Mouse (Mus musculus) midbrain, embryonic 12.5 days (tissue): Measurements from ENCODE around the gene Mpig6b. TPM values are rescaled to one million over a fixed set of nuclear protein-coding genes. Genes with fewer than 3 reads are reported as not detected.
A peak's percentile ranks its signal among the peaks of the same experiment; 100 is the strongest.

Experiments
- ATAC-seq: fragments of 200-750 bp; cut with Nextera tagmentation; 2 replicates; pipeline ENCODE4 v1.8.0; 2017; ENCODE audit warnings: low read depth, moderate TSS enrichment, moderate library complexity; ENCODE audit not compliant: low FRiP score
- H3K27ac ChIP-seq: fragments of 300-500 bp; sonication (generic); replicated peaks from 2 replicates; pipeline ENCODE4 v1.5.1; 2016; ENCODE audit warnings: mild to moderate bottlenecking
- H3K27me3 ChIP-seq: fragments of 300-500 bp; sonication (generic); 2 replicates; pipeline ENCODE4 v1.6.1; 2016; ENCODE audit warnings: mild to moderate bottlenecking
- H3K36me3 ChIP-seq: fragments of 300-500 bp; sonication (generic); 2 replicates; pipeline ENCODE4 v1.6.1; 2016
- H3K4me1 ChIP-seq: fragments of 300-500 bp; sonication (generic); 2 replicates; pipeline ENCODE4 v1.6.1; 2016
- H3K4me2 ChIP-seq: fragments of 300-500 bp; sonication (generic); replicated peaks from 2 replicates; pipeline ENCODE4 v1.6.1; 2016; ENCODE audit warnings: mild to moderate bottlenecking, moderate library complexity
- H3K4me3 ChIP-seq: fragments of 300-500 bp; sonication (generic); 2 replicates; pipeline ENCODE4 v1.5.1; 2016; ENCODE audit warnings: mild to moderate bottlenecking
- H3K9ac ChIP-seq: fragments of 300-500 bp; sonication (generic); replicated peaks from 2 replicates; pipeline ENCODE4 v1.6.1; 2016; ENCODE audit warnings: mild to moderate bottlenecking, moderate library complexity
- H3K9me3 ChIP-seq: fragments of 300-500 bp; sonication (generic); 2 replicates; pipeline ENCODE4 v1.6.1; 2016; ENCODE audit warnings: mild to moderate bottlenecking
- WGBS: fragments of 180-500 bp; shearing (Covaris S2); methylation state at CpG from one replicate; pipeline ENCODE4 v1.1.7; 2016; 5-methylcytosine and 5-hydroxymethylcytosine counted together
- polyA plus RNA-seq: library from polyadenylated mRNA; unstranded; fragments of >200 nt; fragmentation: Nextera tagmentation; extraction: Ambion mirVana; gene quantifications from 2 replicates; pipeline ENCODE4 v1.2.1, GENCODE M21; 2016

Gene Mpig6b
- polyA plus RNA-seq, 1 experiment from 2014 or later = 0.93 TPM

DNA sequence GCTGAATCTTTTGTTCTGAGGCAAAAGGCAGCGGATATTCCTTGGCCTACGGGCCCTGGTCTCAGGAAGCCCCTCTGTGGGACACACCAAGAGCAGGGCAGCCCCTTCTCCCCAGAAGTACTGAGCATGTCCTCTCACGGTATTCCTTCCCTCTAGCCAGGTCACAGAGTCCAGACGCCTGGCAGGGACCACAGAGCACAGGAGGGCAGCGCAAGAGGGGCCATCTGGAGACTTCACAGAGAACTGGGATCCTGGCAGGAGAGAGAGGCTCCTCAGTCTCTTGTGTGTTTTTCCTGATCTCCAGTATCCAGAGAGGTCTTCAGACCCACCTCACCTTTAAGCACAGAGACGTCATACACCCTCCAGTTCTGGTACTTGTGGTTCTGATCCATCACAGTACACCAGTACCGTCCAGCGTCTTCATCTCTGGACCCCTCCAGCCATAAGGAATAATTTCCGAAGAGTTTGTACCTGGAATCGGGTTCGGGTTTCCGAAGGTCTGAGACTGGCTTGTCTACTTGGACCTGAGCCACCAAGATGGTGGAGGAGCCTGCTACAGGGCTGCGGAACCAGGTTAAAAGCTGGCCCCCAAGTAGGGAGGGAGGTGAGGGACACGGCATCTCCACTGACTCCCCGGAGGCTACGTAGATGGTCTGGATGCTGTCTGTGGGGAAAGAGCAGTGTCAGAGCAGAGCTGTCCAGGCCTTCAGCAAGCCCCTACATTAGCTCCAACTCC, 17.0 kb upstream of the Mpig6b start:
- peaks cover 1% of the 10 kb centered on the region for H3K4me1 ChIP-seq
- H3K27ac ChIP-seq = no peak overlapping the region
- H3K27me3 ChIP-seq = peaks cover 5% of the 10 kb centered on the region; the same call in 1 of the 2 replicates
- H3K9me3 ChIP-seq = no peaks in the 10 kb centered on the region
- H3K4me3 ChIP-seq = no peak overlapping the region
- no peak for ATAC-seq
- no peak overlapping the region for H3K4me2 ChIP-seq
- WGBS = 86% methylated on average over 16 of the region's 16 CpGs
- no peak overlapping the region for H3K9ac ChIP-seq
- H3K36me3 ChIP-seq = no peaks in the 10 kb centered on the region

DNA sequence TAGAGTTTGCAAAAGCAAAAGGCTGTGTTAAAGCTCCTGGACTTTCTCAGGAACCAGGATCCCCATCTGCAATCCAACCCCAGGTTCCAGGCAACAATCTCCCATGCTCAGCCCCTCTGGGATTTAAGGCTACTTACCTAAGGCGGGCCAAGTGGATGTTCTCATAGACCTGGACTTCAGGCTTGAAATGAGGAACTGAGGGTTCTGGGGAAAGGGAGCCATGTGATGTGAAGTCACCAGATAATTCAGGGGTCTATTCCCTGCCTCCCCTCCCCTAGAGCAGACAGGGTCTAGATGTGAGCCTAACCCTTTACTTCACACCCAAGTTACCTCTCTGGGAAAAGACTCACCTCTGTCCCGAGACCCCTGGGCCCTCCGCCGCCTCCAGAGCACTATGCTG, 14.7 kb upstream of the Mpig6b start:
- H3K4me2 ChIP-seq = no peak overlapping the region
- no peaks in the 10 kb centered on the region for H3K36me3 ChIP-seq
- no peak for ATAC-seq
- peaks cover 11% of the 10 kb centered on the region for H3K27me3 ChIP-seq
- no peak overlapping the region for H3K9ac ChIP-seq
- no peaks in the 10 kb centered on the region for H3K9me3 ChIP-seq
- 90% methylated on average over 4 of the region's 4 CpGs for WGBS
- H3K27ac ChIP-seq = no peak overlapping the region
- peaks cover 18% of the 10 kb centered on the region for H3K4me1 ChIP-seq
- H3K4me3 ChIP-seq = no peak overlapping the region

GRCm38 (mm10) chr17:35080248-35080647, 14.3 kb upstream of the Mpig6b start:
- Histone ChIP-seq H3K4me1 (peaks cover 18% of the 10 kb centered on the region), H3K9ac (no peak overlapping the region), H3K27me3 (peaks cover 11% of the 10 kb centered on the region), H3K4me3 (no peak overlapping the region), H3K4me2 (no peak overlapping the region), H3K9me3 (no peaks in the 10 kb centered on the region), H3K27ac (no peak overlapping the region), H3K36me3 (no peaks in the 10 kb centered on the region)
- ATAC-seq = no peak
- WGBS = 64% methylated on average over 6 of the region's 6 CpGs

DNA sequence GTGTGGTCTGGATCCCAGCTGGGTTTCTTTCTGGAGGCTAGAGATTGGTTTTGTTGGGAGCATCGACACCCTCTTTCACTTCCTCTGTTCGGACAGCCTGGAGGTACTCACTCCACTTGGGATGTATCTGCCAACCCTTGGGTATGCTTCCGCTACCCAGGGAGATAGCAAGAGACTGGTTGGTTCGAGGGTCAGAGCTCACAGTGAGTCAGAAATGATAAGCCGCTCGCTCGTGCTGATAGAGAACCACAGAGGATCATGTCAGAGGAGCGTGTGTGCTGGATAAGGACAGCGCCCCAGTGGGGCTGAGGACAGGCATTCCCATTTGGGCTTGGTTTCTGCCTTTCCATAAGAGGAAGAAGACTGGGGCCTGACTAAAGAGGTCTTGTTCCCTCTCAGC, 13.8 kb upstream of the Mpig6b start:
- H3K9ac ChIP-seq = no peak overlapping the region
- H3K36me3 ChIP-seq = no peaks in the 10 kb centered on the region
- H3K4me1 ChIP-seq = peaks cover 18% of the 10 kb centered on the region
- H3K27me3 ChIP-seq = peaks cover 11% of the 10 kb centered on the region
- no peak overlapping the region for H3K4me2 ChIP-seq
- no peaks in the 10 kb centered on the region for H3K9me3 ChIP-seq
- no peak overlapping the region for H3K4me3 ChIP-seq
- H3K27ac ChIP-seq = no peak overlapping the region
- ATAC-seq = no peak
- WGBS = 74% methylated on average over 9 of the region's 9 CpGs

- Histone ChIP-seq H3K4me2 (peak within 1 kb of the TSS; percentile 42), H3K4me3 (peak within 1 kb of the TSS; percentile 17), H3K36me3 (no peaks in the 10 kb centered on the region), H3K27ac (no peak within 1 kb of the TSS; the same call in 1 of the 2 replicates), H3K4me1 (peaks cover 18% of the 10 kb centered on the region), H3K9me3 (no peaks in the 10 kb centered on the region), H3K9ac (0 out of 2 replicates have a peak within 1 kb of the TSS, but pooled peaks have one; percentile 25), H3K27me3 (peaks cover 11% of the 10 kb centered on the region)
- ATAC-seq = peak; percentile 44; the same call in 1 of the 2 replicates
- WGBS = 9% methylated on average over 14 of the region's 14 CpGs
Measured at GRCm38 (mm10) chr17:35077786-35078233, 11.8 kb upstream of the Mpig6b start, which contains the start of gene Ly6g6d. TSS of gene Ly6g6d (minus strand) at chr17:35078065.

DNA sequence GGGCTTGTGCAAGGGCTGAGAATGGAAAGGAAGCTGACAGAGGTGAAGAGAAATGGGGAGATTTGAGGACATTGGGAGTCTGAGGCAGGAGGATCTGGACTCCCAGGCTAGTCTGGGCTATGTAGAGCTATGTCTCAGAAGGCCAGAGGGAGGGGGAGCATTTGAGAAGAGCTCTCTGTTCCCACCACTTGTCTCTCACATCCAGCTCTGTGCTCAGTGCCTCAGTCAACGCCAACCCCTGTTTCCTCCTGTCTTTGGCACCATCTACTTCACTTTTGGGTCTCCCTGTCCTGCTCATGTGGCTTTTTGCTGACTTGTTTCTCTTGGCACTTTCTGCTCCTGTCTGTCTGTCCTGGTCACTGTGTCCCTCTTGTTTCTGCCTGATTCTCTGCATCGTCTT, 11.3 kb upstream of the Mpig6b start:
- H3K27ac ChIP-seq = no peak overlapping the region
- no peaks in the 10 kb centered on the region for H3K36me3 ChIP-seq
- H3K27me3 ChIP-seq = peaks cover 11% of the 10 kb centered on the region
- no peaks in the 10 kb centered on the region for H3K9me3 ChIP-seq
- 0 out of 2 replicates have a peak overlapping the region, but pooled peaks have one; percentile 25 for H3K9ac ChIP-seq
- peak overlapping the region; percentile 42 for H3K4me2 ChIP-seq
- no peak for ATAC-seq
- WGBS = 49% methylated on average over 2 of the region's 2 CpGs
- peaks cover 18% of the 10 kb centered on the region for H3K4me1 ChIP-seq
- H3K4me3 ChIP-seq = 0 out of 2 replicates have a peak overlapping the region, but pooled peaks have one; percentile 17

DNA sequence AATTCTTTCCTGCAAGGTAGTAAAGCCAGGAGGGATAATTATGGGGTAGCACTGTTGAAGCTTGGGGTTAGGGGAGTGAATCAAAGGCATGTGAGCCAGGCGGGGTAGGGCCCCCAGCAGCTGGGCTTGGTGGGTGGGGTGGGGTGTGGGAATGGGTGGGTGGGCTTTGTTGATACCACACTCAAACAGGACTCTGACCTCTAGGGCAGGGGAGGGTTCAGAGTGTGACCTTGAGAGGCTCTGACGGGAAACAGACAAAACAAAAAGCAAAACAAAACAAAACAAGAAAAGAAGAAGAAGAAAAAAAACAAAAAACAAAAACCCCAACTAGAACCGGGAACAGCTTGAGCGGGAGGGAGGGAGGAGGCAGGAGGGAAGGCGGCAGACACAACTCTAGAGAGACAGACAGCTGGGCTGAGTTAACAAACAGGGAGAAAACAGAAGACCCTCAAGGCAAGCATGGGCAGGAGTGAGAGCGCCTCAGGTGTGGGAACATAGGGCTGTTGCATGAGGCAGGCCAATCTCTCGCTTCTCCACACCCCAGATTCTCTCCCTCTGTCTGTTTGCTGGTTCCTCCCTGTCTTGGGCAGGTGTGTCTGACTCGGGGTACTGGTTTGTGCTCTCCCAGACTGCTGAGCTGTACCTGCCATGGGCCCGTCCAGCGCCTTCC, 10.7 kb upstream of the Mpig6b start, which contains the start of gene Ly6g6e:
TSS of gene Ly6g6e (plus strand) at position 396 of the 670 bp plus-strand sequence.
- Histone ChIP-seq H3K27me3 (peaks cover 11% of the 10 kb centered on the region), H3K36me3 (no peaks in the 10 kb centered on the region), H3K4me3 (peak within 1 kb of the TSS; percentile 17), H3K27ac (no peak within 1 kb of the TSS; the same call in 1 of the 2 replicates), H3K9ac (0 out of 2 replicates have a peak within 1 kb of the TSS, but pooled peaks have one; percentile 25), H3K4me2 (peak within 1 kb of the TSS; percentile 42), H3K4me1 (peaks cover 18% of the 10 kb centered on the region), H3K9me3 (no peaks in the 10 kb centered on the region)
- no peak for ATAC-seq
- WGBS = 26% methylated on average over 10 of the region's 10 CpGs

DNA sequence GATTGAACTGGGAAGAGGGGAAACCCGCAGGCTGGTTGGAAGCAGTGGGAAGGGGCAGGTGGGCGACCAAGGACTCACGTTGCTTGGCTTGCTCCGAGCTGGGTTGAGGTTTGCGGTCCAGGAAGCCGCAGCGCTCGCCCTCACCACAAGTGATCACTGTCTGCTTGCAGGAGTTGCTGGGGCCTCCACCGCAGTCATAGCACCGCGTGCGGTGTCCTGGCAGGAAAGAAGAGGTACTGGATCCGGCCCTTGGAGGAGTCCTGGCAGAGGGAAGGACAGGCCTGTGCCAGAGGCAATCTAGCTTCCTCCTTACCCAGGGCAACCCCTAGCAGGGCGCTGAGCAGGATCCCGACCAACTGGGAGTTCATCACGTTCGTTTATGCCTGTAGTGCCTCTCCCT, 8.1 kb upstream of the Mpig6b start:
- no peak for ATAC-seq
- Histone ChIP-seq H3K9ac (no peak overlapping the region), H3K27ac (no peak overlapping the region), H3K27me3 (peaks cover 7% of the 10 kb centered on the region; the same call in 1 of the 2 replicates), H3K9me3 (no peaks in the 10 kb centered on the region), H3K4me3 (no peak overlapping the region), H3K4me1 (peaks cover 18% of the 10 kb centered on the region), H3K4me2 (no peak overlapping the region), H3K36me3 (no peaks in the 10 kb centered on the region)
- WGBS = 55% methylated on average over 17 of the region's 17 CpGs

- Histone ChIP-seq H3K9ac (no peak overlapping the region), H3K27ac (no peak overlapping the region), H3K27me3 (peaks cover 12% of the 10 kb centered on the region), H3K9me3 (no peaks in the 10 kb centered on the region), H3K36me3 (no peaks in the 10 kb centered on the region), H3K4me3 (no peak overlapping the region), H3K4me2 (no peak overlapping the region), H3K4me1 (peaks cover 2% of the 10 kb centered on the region)
- 84% methylated on average over 9 of the region's 9 CpGs for WGBS
- ATAC-seq = no peak
Measured at GRCm38 (mm10) chr17:35071454-35071853, 5.5 kb upstream of the Mpig6b start.

DNA sequence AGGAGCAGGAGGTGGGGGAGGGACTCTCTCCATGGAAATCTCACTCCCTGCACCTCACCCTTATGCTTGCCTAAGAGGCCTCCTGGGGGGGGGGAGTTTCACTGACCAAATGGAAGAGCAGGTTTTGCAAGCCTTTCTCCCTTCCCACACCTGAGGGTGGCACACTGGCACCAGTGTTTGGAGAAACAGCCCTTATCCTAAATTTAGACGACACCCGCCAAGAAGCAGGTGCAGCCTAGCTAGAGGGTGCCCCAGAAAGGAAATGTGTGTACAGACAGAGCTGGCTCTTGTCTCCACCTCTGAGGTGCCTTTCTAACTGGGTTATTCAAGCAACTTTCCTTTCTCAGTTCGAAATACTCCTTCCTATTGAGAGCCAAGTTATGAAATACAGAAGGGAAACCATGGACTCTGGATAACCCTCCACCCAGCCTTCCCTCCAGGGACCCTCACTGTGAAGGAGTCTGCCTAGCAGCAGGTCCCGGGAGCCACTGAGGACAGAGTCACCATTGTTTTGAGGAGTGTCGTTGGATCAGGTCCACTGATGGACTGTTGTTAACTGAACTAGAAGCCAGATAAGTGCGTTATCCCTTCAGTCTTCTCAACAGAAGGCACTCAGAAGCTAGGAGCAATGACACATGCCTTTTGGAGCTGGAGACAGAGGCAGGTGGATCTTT, 4.7 kb upstream of the Mpig6b start:
- peaks cover 19% of the 10 kb centered on the region for H3K27me3 ChIP-seq
- no peak overlapping the region for H3K4me2 ChIP-seq
- H3K9ac ChIP-seq = no peak overlapping the region
- peaks cover 4% of the 10 kb centered on the region for H3K4me1 ChIP-seq
- no peaks in the 10 kb centered on the region for H3K36me3 ChIP-seq
- no peak overlapping the region for H3K27ac ChIP-seq
- no peaks in the 10 kb centered on the region for H3K9me3 ChIP-seq
- WGBS = 67% methylated on average over 6 of the region's 6 CpGs
- no peak overlapping the region for H3K4me3 ChIP-seq
- ATAC-seq = no peak

DNA sequence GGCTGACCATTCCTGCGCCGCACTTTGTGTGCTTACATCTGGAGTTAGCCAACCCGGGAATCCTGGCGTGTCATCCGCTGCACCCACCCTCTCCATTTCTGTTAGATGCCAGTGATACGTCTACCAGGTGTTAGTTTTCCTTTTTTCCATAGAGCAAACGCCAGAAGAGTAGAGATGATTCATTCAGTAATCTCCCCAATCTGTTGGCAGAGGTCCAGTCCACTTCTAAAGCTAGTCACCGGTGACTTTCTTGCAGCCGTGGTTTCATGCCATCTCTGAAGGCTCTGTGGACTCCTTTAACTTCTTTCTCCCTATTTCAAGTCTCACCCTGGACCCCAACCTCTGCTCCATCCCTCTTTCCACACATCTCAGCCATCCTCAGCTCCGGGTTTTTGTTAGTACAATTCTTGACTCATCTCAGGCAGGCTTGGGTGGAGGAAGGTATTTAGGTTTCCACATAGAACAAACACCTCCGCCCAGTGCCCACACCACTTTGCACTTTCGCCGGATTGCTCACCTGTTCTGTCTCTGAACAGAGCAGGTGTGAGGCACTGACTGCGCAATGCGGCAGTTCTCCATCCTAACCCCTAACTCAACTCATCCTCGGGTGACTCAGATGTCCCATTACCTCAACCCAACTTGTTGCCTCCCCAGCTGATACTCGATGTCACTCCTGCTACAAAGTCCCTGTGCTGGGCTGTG, 2.4 kb upstream of the Mpig6b start:
- Histone ChIP-seq H3K27ac (no peak overlapping the region), H3K4me2 (no peak overlapping the region), H3K9me3 (no peaks in the 10 kb centered on the region), H3K4me3 (no peak overlapping the region), H3K4me1 (peaks cover 21% of the 10 kb centered on the region), H3K36me3 (0 out of 2 replicates have a peak, but pooled peaks cover 2% of the 10 kb centered on the region), H3K9ac (no peak overlapping the region), H3K27me3 (peaks cover 43% of the 10 kb centered on the region)
- WGBS = 85% methylated on average over 17 of the region's 17 CpGs
- ATAC-seq = no peak
